Mouse (Mus musculus): Measurements from ENCODE around the gene Col5a3.
"Not testable (repeated sequence)": the region's sequence is repeated elsewhere in the genome, so short reads cannot be mapped to it uniquely, and the experiment has no call there.

The Col5a3 gene

GRCm38 (mm10) chr9:20814521-20815272, at the start of gene Col5a3:
Gene Col5a3 (minus strand): TSS chr9:20815067.
- peak; percentile 16 for DNase-seq (ENCODE audit: low read depth, low spot score)

- DNase-seq (ENCODE audit: low read depth, low spot score) = no peak
Measured at GRCm38 (mm10) chr9:20862225-20862624, 47.4 kb upstream of the Col5a3 start.

GRCm38 (mm10) chr9:20861821-20862220, 47.0 kb upstream of the Col5a3 start:
- DNase-seq (ENCODE audit: low read depth, low spot score) = no peak

GRCm38 (mm10) chr9:20859926-20860325, 45.1 kb upstream of the Col5a3 start:
- no peak for DNase-seq (ENCODE audit: low read depth, low spot score)

GRCm38 (mm10) chr9:20857131-20857530, 42.3 kb upstream of the Col5a3 start:
- DNase-seq (ENCODE audit: low read depth, low spot score) = peak; percentile 86

- DNase-seq (ENCODE audit: low read depth, low spot score) = no peak
Measured at GRCm38 (mm10) chr9:20850179-20850578, 35.3 kb upstream of the Col5a3 start.

- DNase-seq (ENCODE audit: low read depth, low spot score) = peak; percentile 20
Measured at GRCm38 (mm10) chr9:20842670-20843069, 27.8 kb upstream of the Col5a3 start.

- DNase-seq (ENCODE audit: low read depth, low spot score) = no peak
Measured at GRCm38 (mm10) chr9:20842211-20842610, 27.3 kb upstream of the Col5a3 start.

GRCm38 (mm10) chr9:20838931-20839330, 24.1 kb upstream of the Col5a3 start:
- DNase-seq (ENCODE audit: low read depth, low spot score) = no peak

GRCm38 (mm10) chr9:20837184-20837947, 22.5 kb upstream of the Col5a3 start:
- peak; percentile 26 for DNase-seq (ENCODE audit: low read depth, low spot score)

GRCm38 (mm10) chr9:20835431-20835954, 20.6 kb upstream of the Col5a3 start:
- DNase-seq (ENCODE audit: low read depth, low spot score) = not testable (repeated sequence)

GRCm38 (mm10) chr9:20834881-20835280, 20.0 kb upstream of the Col5a3 start:
- DNase-seq (ENCODE audit: low read depth, low spot score) = no peak

GRCm38 (mm10) chr9:20830901-20831643, 16.2 kb upstream of the Col5a3 start:
- DNase-seq (ENCODE audit: low read depth, low spot score) = peak; percentile 94

- no peak for DNase-seq (ENCODE audit: low read depth, low spot score)
Measured at GRCm38 (mm10) chr9:20828127-20828526, 13.3 kb upstream of the Col5a3 start.

GRCm38 (mm10) chr9:20825781-20826180, 10.9 kb upstream of the Col5a3 start:
- no peak for DNase-seq (ENCODE audit: low read depth, low spot score)

- DNase-seq (ENCODE audit: low read depth, low spot score) = no peak
Measured at GRCm38 (mm10) chr9:20822821-20823220, 8.0 kb upstream of the Col5a3 start.

- DNase-seq (ENCODE audit: low read depth, low spot score) = no peak
Measured at GRCm38 (mm10) chr9:20820001-20820400, 5.1 kb upstream of the Col5a3 start.

- no peak for DNase-seq (ENCODE audit: low read depth, low spot score)
Measured at GRCm38 (mm10) chr9:20818236-20818635, 3.4 kb upstream of the Col5a3 start, which contains the start of gene Rdh8. Gene Rdh8 (plus strand): TSS chr9:20818503.

- peak; percentile 63 for DNase-seq (ENCODE audit: low read depth, low spot score)
Measured at GRCm38 (mm10) chr9:20812537-20813271, 2.2 kb downstream of the Col5a3 start.

- no peak for DNase-seq (ENCODE audit: low read depth, low spot score)
Measured at GRCm38 (mm10) chr9:20810773-20811172, 4.1 kb downstream of the Col5a3 start.

GRCm38 (mm10) chr9:20810271-20810670, 4.6 kb downstream of the Col5a3 start:
- DNase-seq (ENCODE audit: low read depth, low spot score) = no peak
